18 mouse cellular contexts compared by ENCODE assay signal in the genomic region with DNA sequence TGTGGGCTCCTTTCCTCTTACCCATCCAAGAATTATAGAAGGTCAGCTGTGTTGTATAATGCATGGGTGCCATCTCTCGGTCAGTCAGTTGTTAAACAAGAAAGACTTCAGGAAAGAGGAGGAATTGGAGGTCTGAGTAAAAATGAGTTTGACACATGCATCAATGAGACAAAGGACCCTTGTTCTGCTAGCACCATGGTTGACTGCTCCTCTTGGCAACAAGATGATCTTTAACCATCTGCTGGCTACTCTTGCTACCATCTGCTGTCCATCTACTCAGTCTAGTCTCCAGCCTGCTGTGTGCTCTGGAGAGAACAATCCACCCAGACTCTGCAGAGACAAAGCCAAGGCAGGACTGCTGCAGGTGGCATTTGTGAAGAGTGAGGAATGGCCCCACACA.
DNase-seq lines count a peak whose midpoint lies in the region; ATAC-seq and TF ChIP-seq lines count a peak whose summit lies in the region.
"Had no signal": no experiment of that assay in that cellular context is flagged by ENCODE, and none has a peak within 500 bp of the region (broad histone marks: within the 10 kb centered on the region; RNA-seq: fewer than 3 reads in every experiment).

No protein-coding gene starts in this region.

- H3K4me1 ChIP-seq in forebrain, embryonic 14.5 days (ENCODE audit: control insufficient read depth, insufficient read depth, low read length) = no peaks in the 10 kb centered on the region
- no peaks in the 10 kb centered on the region for H3K4me1 ChIP-seq in forebrain, embryonic 11.5 days (replicated peaks; ENCODE audit: control insufficient read depth, insufficient read depth, low read length)
- no peaks in the 10 kb centered on the region for H3K4me1 ChIP-seq in midbrain, postnatal 0 days (ENCODE audit: insufficient read depth, low read length)
- H3K4me1 ChIP-seq in midbrain, embryonic 16.5 days (ENCODE audit: control insufficient read depth, insufficient read depth, low read length) = no peaks in the 10 kb centered on the region
- H3K4me1 ChIP-seq: heart, embryonic 13.5 days; limb, embryonic 12.5 days had no signal

- DNase-seq in cerebellum, postnatal 36 days = no peak
- peak; percentile 34 for DNase-seq in forebrain, embryonic 14.5 days (ENCODE audit: low spot score)
- DNase-seq in forebrain, embryonic 11.5 days (ENCODE audit: low spot score) = no peak
- peak; percentile 91 for DNase-seq in midbrain, postnatal 0 days (ENCODE audit: low spot score)
- no peak for DNase-seq in gastrocnemius, postnatal 36 days
- no peak for DNase-seq in frontal cortex, postnatal 10 days (ENCODE audit: low spot score in 2 of 2)
- DNase-seq: cerebellum, adult 11 months; heart, postnatal 36 days; right cerebral cortex, postnatal 4 days; thymus, postnatal 14 days had no signal

- H3K4me3 ChIP-seq in forebrain, embryonic 14.5 days (ENCODE audit: low read depth, low read length) = no peak overlapping the region
- H3K4me3 ChIP-seq in forebrain, embryonic 11.5 days (ENCODE audit: low read depth, low read length) = no peak overlapping the region
- no peak overlapping the region for H3K4me3 ChIP-seq in midbrain, postnatal 0 days (ENCODE audit: low read depth, low read length)
- H3K4me3 ChIP-seq in midbrain, embryonic 16.5 days (ENCODE audit: low read depth, low read length) = no peak overlapping the region
- H3K4me3 ChIP-seq: heart, embryonic 13.5 days; limb, embryonic 12.5 days had no signal

- peak; percentile 16; the same call in 1 of the 2 replicates for TF ChIP-seq CTCF in midbrain, postnatal 0 days (IDR thresholded peaks at IDR 0.05)

- WGBS in forebrain, embryonic 14.5 days = 71% methylated on average over 1 of the region's 1 CpGs
- 78% methylated on average over 1 of the region's 1 CpGs for WGBS in forebrain, embryonic 11.5 days
- WGBS in midbrain, postnatal 0 days = 44% methylated on average over 1 of the region's 1 CpGs
- 63% methylated on average over 1 of the region's 1 CpGs for WGBS in midbrain, embryonic 16.5 days

- no peak overlapping the region for H3K27ac ChIP-seq in forebrain, embryonic 14.5 days (ENCODE audit: low read depth, low read length)
- H3K27ac ChIP-seq in forebrain, embryonic 11.5 days (ENCODE audit: low read depth, low read length) = no peak overlapping the region
- H3K27ac ChIP-seq in midbrain, postnatal 0 days (ENCODE audit: low read depth, low read length) = no peak overlapping the region
- no peak overlapping the region for H3K27ac ChIP-seq in midbrain, embryonic 16.5 days (ENCODE audit: low read length)
- H3K27ac ChIP-seq: heart, embryonic 13.5 days; limb, embryonic 12.5 days; liver, embryonic 14.5 days had no signal

- peak; percentile 70; the same call in 1 of the 2 replicates for ATAC-seq in cerebellum, adult (ENCODE audit: insufficient number of reproducible peaks, low FRiP score, low TSS enrichment)
- ATAC-seq in forebrain, embryonic 14.5 days = peak; percentile 34; the same call in 1 of the 2 replicates
- ATAC-seq in forebrain, embryonic 11.5 days (replicated peaks; ENCODE audit: low FRiP score) = no peak
- peak; percentile 58; the same call in 1 of the 2 replicates for ATAC-seq in midbrain, postnatal 0 days (ENCODE audit: low FRiP score)
- no peak for ATAC-seq in midbrain, embryonic 16.5 days
- ATAC-seq: CD4-positive, CD25-positive, alpha-beta regulatory T cell, adult 4 months; intestine, embryonic 16.5 days; lung, postnatal 0 days had no signal

- H3K9me3 ChIP-seq in forebrain, embryonic 14.5 days (replicated peaks; ENCODE audit: control insufficient read depth, low read length) = no peaks in the 10 kb centered on the region
- H3K9me3 ChIP-seq in forebrain, embryonic 11.5 days (ENCODE audit: control insufficient read depth, low read length) = no peaks in the 10 kb centered on the region
- no peaks in the 10 kb centered on the region for H3K9me3 ChIP-seq in midbrain, postnatal 0 days (ENCODE audit: low read length)
- no peaks in the 10 kb centered on the region for H3K9me3 ChIP-seq in midbrain, embryonic 16.5 days (replicated peaks; ENCODE audit: control insufficient read depth, low read length, poor library complexity, severe bottlenecking)
- H3K9me3 ChIP-seq: heart, embryonic 13.5 days; limb, embryonic 12.5 days had no signal

- no peaks in the 10 kb centered on the region for H3K36me3 ChIP-seq in forebrain, embryonic 14.5 days (ENCODE audit: control insufficient read depth, insufficient read depth, low read length)
- H3K36me3 ChIP-seq in forebrain, embryonic 11.5 days (ENCODE audit: control insufficient read depth, insufficient read depth, low read length) = no peaks in the 10 kb centered on the region
- no peaks in the 10 kb centered on the region for H3K36me3 ChIP-seq in midbrain, postnatal 0 days (ENCODE audit: insufficient read depth, low read length)
- no peaks in the 10 kb centered on the region for H3K36me3 ChIP-seq in midbrain, embryonic 16.5 days (ENCODE audit: control insufficient read depth, insufficient read depth, low read length)
- H3K36me3 ChIP-seq: heart, embryonic 13.5 days; limb, embryonic 12.5 days had no signal

- no peaks in the 10 kb centered on the region for H3K27me3 ChIP-seq in forebrain, embryonic 14.5 days (replicated peaks; ENCODE audit: control insufficient read depth, insufficient read depth, low read length)
- H3K27me3 ChIP-seq in forebrain, embryonic 11.5 days (ENCODE audit: control insufficient read depth, insufficient read depth, low read length) = no peaks in the 10 kb centered on the region
- no peaks in the 10 kb centered on the region for H3K27me3 ChIP-seq in midbrain, postnatal 0 days (ENCODE audit: insufficient read depth, low read length)
- no peaks in the 10 kb centered on the region for H3K27me3 ChIP-seq in midbrain, embryonic 16.5 days (ENCODE audit: control insufficient read depth, insufficient read depth, low read depth, low read length)
- H3K27me3 ChIP-seq: heart, embryonic 13.5 days; limb, embryonic 12.5 days had no signal

- no peak overlapping the region for H3K4me2 ChIP-seq in forebrain, embryonic 14.5 days (ENCODE audit: low read length)
- H3K4me2 ChIP-seq in forebrain, embryonic 11.5 days (ENCODE audit: low read depth, low read length, severe bottlenecking) = no peak overlapping the region
- H3K4me2 ChIP-seq in midbrain, postnatal 0 days (ENCODE audit: low read depth, low read length, poor library complexity, severe bottlenecking) = no peak overlapping the region
- H3K4me2 ChIP-seq in midbrain, embryonic 16.5 days (ENCODE audit: low read length) = no peak overlapping the region
- H3K4me2 ChIP-seq: heart, embryonic 13.5 days; limb, embryonic 12.5 days had no signal

- intact Hi-C loops in gastrocnemius, postnatal 36 days (cut with DNase I) = no loop called here

- no peak overlapping the region for H3K9ac ChIP-seq in forebrain, embryonic 14.5 days (ENCODE audit: low read length)
- H3K9ac ChIP-seq in forebrain, embryonic 11.5 days (ENCODE audit: low read length) = no peak overlapping the region
- H3K9ac ChIP-seq in midbrain, postnatal 0 days (replicated peaks; ENCODE audit: low read length, poor library complexity, severe bottlenecking) = no peak overlapping the region
- H3K9ac ChIP-seq in midbrain, embryonic 16.5 days (ENCODE audit: low read depth, low read length) = no peak overlapping the region
- H3K9ac ChIP-seq: heart, embryonic 13.5 days; limb, embryonic 12.5 days; liver, embryonic 14.5 days had no signal

Comparison
In these comparisons a context has a peak if more than half of its experiments do, and no peak if none do; other contexts are left out.
1. ATAC-seq: peak in cerebellum, adult (single experiment), forebrain, embryonic 14.5 days (single experiment) and midbrain, postnatal 0 days (single experiment); none in forebrain, embryonic 11.5 days (single experiment) and midbrain, embryonic 16.5 days (single experiment).
2. DNase-seq: peak in forebrain, embryonic 14.5 days (single experiment) and midbrain, postnatal 0 days (single experiment); none in cerebellum, postnatal 36 days (0 of 2), forebrain, embryonic 11.5 days (single experiment), gastrocnemius, postnatal 36 days (0 of 2) and frontal cortex, postnatal 10 days (0 of 2).